Mouse (Mus musculus) hindbrain, embryonic 16.5 days (tissue): Measurements from ENCODE around the gene Cyp21a1. TPM values are rescaled to one million over a fixed set of nuclear protein-coding genes. Genes with fewer than 3 reads are reported as not detected.
"Not testable (repeated sequence)": the region's sequence is repeated elsewhere in the genome, so short reads cannot be mapped to it uniquely, and the experiment has no call there.

ENCODE experiments used
- ATAC-seq: fragments of 200-750 bp; cut with Nextera tagmentation; 2 replicates; pipeline ENCODE4 v1.8.0; 2017; ENCODE audit warnings: moderate TSS enrichment, moderate library complexity
- H3K27ac ChIP-seq: fragments of 300-500 bp; sonication (generic); 2 replicates; pipeline ENCODE4 v1.5.1; 2014; ENCODE audit warnings: low read depth, mild to moderate bottlenecking, control low read depth, low read length, moderate library complexity
- H3K27me3 ChIP-seq: fragments of 300-500 bp; sonication (generic); replicated peaks from 2 replicates; pipeline ENCODE4 v1.6.1; 2014; ENCODE audit warnings: low read length; ENCODE audit not compliant: control insufficient read depth, insufficient read depth
- H3K36me3 ChIP-seq: fragments of 300-500 bp; sonication (generic); 2 replicates; pipeline ENCODE4 v1.6.1; 2014; ENCODE audit warnings: mild to moderate bottlenecking, low read length, moderate library complexity, mixed read lengths; ENCODE audit not compliant: control insufficient read depth, insufficient read depth
- H3K4me1 ChIP-seq: fragments of 300-500 bp; sonication (generic); 2 replicates; pipeline ENCODE4 v1.6.1; 2014; ENCODE audit warnings: low read depth, low read length; ENCODE audit not compliant: control insufficient read depth, insufficient read depth
- H3K4me2 ChIP-seq: fragments of 300-500 bp; sonication (generic); 2 replicates; pipeline ENCODE4 v1.6.1; 2014; ENCODE audit warnings: mild to moderate bottlenecking, low read length, control low read depth, moderate library complexity
- H3K4me3 ChIP-seq: fragments of 300-500 bp; sonication (generic); 2 replicates; pipeline ENCODE4 v1.5.1; 2014; ENCODE audit warnings: mild to moderate bottlenecking, low read length, control low read depth, moderate library complexity
- H3K9ac ChIP-seq: fragments of 300-500 bp; sonication (generic); 2 replicates; pipeline ENCODE4 v1.6.1; 2014; ENCODE audit warnings: low read depth, mild to moderate bottlenecking, control low read depth, low read length, moderate library complexity
- H3K9me3 ChIP-seq: fragments of 300-500 bp; sonication (generic); 2 replicates; pipeline ENCODE4 v1.6.1; 2014; ENCODE audit warnings: mild to moderate bottlenecking, low read length, moderate library complexity; ENCODE audit not compliant: control insufficient read depth
- WGBS: fragments of 180-500 bp; shearing (Covaris S2); extraction: QIAGEN DNeasy Blood & Tissue Kit; methylation state at CpG from one replicate; pipeline ENCODE4 v1.1.7; 2014; 5-methylcytosine and 5-hydroxymethylcytosine counted together
- polyA plus RNA-seq: library from polyadenylated mRNA; unstranded; fragments of >200 nt; fragmentation: Nextera tagmentation; extraction: Ambion mirVana; gene quantifications from 2 replicates; pipeline ENCODE4 v1.2.1, GENCODE M21; 2015

The Cyp21a1 gene
- not detected in 2 replicates for polyA plus RNA-seq

DNA sequence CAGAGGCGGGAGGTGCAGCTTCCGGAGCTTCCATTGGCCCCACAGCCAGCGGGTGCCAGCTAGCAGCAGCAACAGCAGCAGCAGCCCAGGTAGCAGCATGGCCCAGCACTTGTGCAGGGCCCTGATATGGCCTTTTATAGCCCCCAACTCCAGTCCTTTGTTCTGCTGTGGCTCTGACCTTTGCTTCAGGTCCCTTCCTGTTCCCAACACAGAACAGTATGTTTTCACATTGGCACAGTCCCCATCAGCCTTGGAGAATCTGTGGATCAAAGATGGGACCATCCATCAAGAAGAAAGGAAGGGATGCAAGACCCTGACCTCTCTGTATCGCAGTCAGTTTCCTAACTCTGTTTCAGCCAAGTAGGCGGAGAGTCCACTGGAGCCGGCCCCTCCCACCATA is at the start of gene Cyp21a1:
Cyp21a1 (minus strand) TSS at position 261 of the 400 bp plus-strand sequence.
- ATAC-seq = not testable (repeated sequence)

DNA sequence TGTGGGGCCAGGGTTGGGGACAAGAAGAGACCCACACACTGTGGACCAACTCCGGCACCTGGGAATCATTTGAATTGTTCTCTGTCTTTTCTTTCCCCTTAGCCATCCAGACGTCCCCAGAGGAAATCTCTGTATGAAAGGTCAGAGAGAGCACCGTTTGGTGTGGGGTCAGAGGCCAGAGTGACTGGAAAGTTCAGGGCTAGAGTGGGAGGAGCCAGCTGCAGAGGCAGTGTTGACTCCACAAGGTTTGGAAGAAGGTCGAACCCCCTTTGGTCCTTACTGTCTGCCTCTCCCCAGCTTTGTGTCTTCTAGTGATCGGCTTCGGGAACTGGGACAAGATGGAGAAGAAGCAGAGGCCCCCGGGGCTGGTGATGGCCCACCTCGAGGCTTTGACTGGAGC is 49.1 kb upstream of the Cyp21a1 start:
- H3K4me1 ChIP-seq = peaks cover 19% of the 10 kb centered on the region
- no peak overlapping the region for H3K4me2 ChIP-seq
- 80% methylated on average over 8 of the region's 8 CpGs for WGBS
- H3K27ac ChIP-seq = no peak overlapping the region
- no peak for ATAC-seq
- no peak overlapping the region for H3K4me3 ChIP-seq
- peaks cover 25% of the 10 kb centered on the region for H3K36me3 ChIP-seq
- no peaks in the 10 kb centered on the region for H3K9me3 ChIP-seq
- H3K9ac ChIP-seq = no peak overlapping the region
- H3K27me3 ChIP-seq = no peaks in the 10 kb centered on the region

More for the DNA sequence above, at the start of gene Cyp21a1:
- H3K27me3 ChIP-seq, H3K4me3 ChIP-seq, H3K36me3 ChIP-seq, H3K27ac ChIP-seq, H3K9ac ChIP-seq, H3K9me3 ChIP-seq, H3K4me2 ChIP-seq, H3K4me1 ChIP-seq: not testable (repeated sequence)
- 80% methylated on average over 3 of the region's 6 CpGs for WGBS

DNA sequence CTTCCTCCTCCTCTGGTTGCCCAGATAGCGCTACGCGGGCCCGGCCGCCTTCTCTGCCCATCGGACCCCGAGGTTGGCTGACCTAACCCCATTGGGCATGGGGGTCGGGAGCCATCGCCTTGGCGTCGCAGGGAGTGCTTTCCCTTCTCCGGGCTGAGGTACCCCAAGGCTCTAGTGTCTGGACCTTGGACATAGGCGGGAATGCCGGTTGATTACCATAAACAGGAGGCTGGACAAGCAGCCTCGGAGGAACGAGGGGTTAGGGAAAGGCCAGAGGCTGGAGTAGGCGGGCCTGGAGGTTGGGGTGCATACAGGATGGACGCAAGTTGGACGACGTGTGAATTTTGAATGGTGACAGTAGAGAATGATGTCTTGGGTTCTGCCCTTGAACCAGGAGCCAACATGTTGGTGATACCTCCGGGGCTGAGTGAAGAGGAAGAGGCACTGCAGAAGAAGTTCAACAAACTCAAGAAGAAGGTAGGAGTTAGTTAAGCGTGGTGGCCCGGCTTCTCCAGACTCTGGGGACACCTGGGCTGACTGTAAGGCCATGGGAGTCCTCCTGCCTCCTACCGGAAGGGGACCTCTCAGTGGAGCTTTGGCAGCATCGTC is 46.3 kb upstream of the Cyp21a1 start:
- WGBS = 1% methylated on average over 25 of the region's 25 CpGs

DNA sequence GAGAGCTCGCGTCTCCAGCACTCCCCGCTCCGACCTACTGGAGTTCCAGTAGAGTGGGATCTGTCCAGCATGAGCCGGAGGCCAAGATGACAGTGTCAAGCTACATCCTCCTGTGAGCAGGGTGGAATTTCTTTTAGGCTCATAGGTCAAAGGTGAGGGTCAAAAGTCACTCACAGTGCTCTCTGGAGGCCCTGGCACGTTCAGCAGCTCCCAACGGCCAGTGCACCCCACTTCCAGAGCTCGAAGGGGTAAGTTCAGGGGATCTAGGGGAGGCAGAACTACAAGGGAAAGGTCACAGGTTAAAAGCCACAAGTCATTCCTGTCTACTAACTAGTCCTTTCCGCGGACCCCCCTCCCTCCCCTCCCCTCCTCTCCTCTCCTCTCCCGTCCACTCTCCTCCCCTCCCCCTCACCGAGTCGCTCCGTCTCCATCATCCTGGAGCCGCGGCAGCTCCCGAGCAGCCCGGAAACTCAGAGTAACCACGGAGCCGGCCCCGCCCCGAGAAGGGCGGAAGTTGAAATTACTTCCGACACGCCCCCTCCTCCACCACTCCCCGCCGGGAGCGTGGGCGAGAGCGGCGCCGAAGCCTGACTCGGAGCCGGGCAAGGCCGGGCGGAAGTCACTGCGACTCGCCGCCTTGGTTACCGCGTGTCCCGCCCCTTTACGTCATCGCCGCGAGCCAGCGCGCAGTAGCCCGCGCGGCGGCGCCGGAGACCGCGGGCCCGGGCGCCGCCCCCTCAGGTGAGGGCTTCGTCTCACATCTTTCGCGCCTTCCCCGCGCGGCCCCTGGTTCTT is 45.6 kb upstream of the Cyp21a1 start, which contains the start of the genes Skiv2l and Nelfe:
Skiv2l (minus strand) TSS at position 489 of the 795 bp plus-strand sequence.
Nelfe (plus strand) TSS at position 670 of the 795 bp plus-strand sequence.
- H3K36me3 ChIP-seq = peaks cover 45% of the 10 kb centered on the region
- under 1% methylated on average over 52 of the region's 65 CpGs for WGBS
- peak within 1 kb of the TSS; percentile 90 for H3K9ac ChIP-seq
- peaks cover 19% of the 10 kb centered on the region for H3K4me1 ChIP-seq
- peak within 1 kb of the TSS; percentile 62 for H3K27ac ChIP-seq
- peak; percentile 98 for ATAC-seq
- H3K4me2 ChIP-seq = peak within 1 kb of the TSS; percentile 94
- no peaks in the 10 kb centered on the region for H3K27me3 ChIP-seq
- H3K9me3 ChIP-seq = no peaks in the 10 kb centered on the region
- H3K4me3 ChIP-seq = peak within 1 kb of the TSS; percentile 85

More for the DNA sequence above, 46.3 kb upstream of the Cyp21a1 start:
- Histone ChIP-seq H3K4me1 (peaks cover 19% of the 10 kb centered on the region), H3K36me3 (peaks cover 46% of the 10 kb centered on the region), H3K4me3 (peak overlapping the region; percentile 85), H3K27me3 (no peaks in the 10 kb centered on the region), H3K4me2 (peak overlapping the region; percentile 94), H3K27ac (peak overlapping the region; percentile 62), H3K9ac (peak overlapping the region; percentile 90), H3K9me3 (no peaks in the 10 kb centered on the region)
- no peak; the same call in 1 of the 2 replicates for ATAC-seq

DNA sequence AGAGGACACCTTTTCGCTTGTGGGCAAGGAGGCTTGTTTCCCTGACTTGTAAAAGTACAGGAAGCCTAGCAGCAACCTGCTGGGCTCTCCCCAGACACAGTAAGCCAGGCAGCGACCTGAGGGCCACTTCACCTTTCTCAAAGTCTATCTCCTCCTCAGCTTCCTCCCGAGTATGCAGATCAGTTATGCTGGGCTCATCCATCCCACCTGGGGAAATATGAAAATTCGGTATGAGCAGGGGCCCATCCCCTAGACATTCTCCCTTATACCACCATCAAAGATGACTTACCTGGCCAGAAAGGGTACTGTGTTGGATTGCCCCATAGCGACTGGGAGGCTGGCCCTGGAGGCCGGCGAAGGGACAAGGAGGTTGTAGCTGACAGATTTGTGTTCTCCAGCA is 43.3 kb upstream of the Cyp21a1 start:
- H3K9ac ChIP-seq = no peak overlapping the region
- no peaks in the 10 kb centered on the region for H3K27me3 ChIP-seq
- H3K36me3 ChIP-seq = peaks cover 38% of the 10 kb centered on the region
- no peak for ATAC-seq
- peaks cover 19% of the 10 kb centered on the region for H3K4me1 ChIP-seq
- 94% methylated on average over 7 of the region's 7 CpGs for WGBS
- no peak overlapping the region for H3K4me3 ChIP-seq
- no peaks in the 10 kb centered on the region for H3K9me3 ChIP-seq
- H3K4me2 ChIP-seq = no peak overlapping the region
- no peak overlapping the region for H3K27ac ChIP-seq

DNA sequence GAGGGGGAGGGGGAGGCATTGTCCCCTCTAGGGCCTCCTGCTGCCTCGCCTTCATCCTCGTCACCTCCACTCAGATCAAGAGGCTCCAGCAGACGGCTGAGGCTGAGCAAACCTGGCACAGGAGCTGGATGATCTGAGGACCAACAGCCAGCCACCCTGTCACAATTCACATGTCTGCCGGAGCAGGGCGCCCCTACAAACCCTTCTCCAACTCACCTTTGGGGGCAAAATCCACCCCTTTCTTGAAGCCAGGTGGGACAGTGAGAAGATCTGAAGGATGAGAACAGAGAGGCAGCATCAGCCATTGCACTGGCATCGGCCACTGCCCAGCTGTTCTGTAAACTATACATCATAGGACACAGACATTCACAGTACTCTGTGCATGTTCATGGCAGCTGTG is 42.8 kb upstream of the Cyp21a1 start:
- WGBS = 87% methylated on average over 6 of the region's 6 CpGs
- peaks cover 38% of the 10 kb centered on the region for H3K36me3 ChIP-seq

DNA sequence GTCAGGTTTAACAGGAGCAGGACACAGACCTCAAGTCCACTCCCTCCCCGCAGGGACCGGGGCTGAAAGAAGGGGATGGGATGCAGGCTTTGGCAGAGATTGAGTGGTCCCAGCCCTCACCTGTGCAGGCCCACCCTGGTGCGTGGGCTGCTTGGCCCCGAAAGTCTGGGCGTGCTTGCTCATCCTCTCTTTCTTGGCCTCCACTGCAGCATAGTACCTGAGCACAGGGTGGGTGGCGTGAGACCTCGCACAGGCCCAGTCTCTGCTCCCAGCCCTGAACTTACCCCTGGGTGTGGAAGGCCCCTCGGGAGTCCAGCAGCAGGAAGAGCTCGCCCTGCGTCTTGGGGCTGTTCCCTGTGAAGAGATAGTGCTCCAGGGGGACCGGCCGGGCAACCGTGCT is 40.5 kb upstream of the Cyp21a1 start:
- peaks cover 6% of the 10 kb centered on the region for H3K4me1 ChIP-seq
- no peak overlapping the region for H3K27ac ChIP-seq
- H3K4me3 ChIP-seq = no peak overlapping the region
- H3K27me3 ChIP-seq = no peaks in the 10 kb centered on the region
- H3K36me3 ChIP-seq = peaks cover 54% of the 10 kb centered on the region
- no peaks in the 10 kb centered on the region for H3K9me3 ChIP-seq
- no peak for ATAC-seq
- no peak overlapping the region for H3K4me2 ChIP-seq
- WGBS = 93% methylated on average over 13 of the region's 13 CpGs
- H3K9ac ChIP-seq = no peak overlapping the region

More for the DNA sequence above, 42.8 kb upstream of the Cyp21a1 start:
- Histone ChIP-seq H3K9ac (no peak overlapping the region), H3K4me3 (no peak overlapping the region), H3K4me2 (no peak overlapping the region), H3K27ac (no peak overlapping the region), H3K4me1 (peaks cover 19% of the 10 kb centered on the region), H3K9me3 (no peaks in the 10 kb centered on the region), H3K27me3 (no peaks in the 10 kb centered on the region)
- ATAC-seq = no peak

DNA sequence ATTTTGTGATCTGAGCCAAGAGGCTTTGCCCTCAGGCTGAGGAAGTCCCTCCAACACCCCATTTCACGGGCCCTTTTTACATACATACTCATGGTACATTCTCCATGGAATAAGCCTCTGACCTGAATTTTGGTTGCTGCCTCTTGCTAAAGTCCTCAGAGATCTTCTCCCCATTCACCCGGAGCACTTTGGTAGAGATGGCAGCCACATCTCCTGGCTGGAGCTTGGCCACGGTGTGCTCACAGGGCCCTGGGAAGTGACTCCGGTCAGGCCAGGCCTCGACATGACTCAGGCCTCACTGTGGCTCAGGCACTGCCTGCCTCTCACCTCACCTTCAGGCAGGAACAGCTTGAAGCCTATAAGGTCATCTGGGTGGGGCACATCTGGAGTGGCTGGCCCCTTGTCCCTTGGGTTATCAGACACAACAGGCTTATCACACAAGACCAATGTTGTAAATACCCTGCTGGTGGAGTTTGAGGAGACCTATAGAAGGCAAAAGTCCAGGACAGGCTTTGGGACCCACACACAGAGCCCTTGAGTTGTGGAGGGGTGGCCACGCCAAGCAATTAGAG is 36.5 kb upstream of the Cyp21a1 start:
- peaks cover 13% of the 10 kb centered on the region for H3K4me1 ChIP-seq
- no peaks in the 10 kb centered on the region for H3K27me3 ChIP-seq
- no peak for ATAC-seq
- 93% methylated on average over 6 of the region's 6 CpGs for WGBS
- no peak overlapping the region for H3K9ac ChIP-seq
- no peaks in the 10 kb centered on the region for H3K9me3 ChIP-seq
- peaks cover 44% of the 10 kb centered on the region for H3K36me3 ChIP-seq
- H3K27ac ChIP-seq = no peak overlapping the region
- no peak overlapping the region for H3K4me2 ChIP-seq
- H3K4me3 ChIP-seq = no peak overlapping the region

DNA sequence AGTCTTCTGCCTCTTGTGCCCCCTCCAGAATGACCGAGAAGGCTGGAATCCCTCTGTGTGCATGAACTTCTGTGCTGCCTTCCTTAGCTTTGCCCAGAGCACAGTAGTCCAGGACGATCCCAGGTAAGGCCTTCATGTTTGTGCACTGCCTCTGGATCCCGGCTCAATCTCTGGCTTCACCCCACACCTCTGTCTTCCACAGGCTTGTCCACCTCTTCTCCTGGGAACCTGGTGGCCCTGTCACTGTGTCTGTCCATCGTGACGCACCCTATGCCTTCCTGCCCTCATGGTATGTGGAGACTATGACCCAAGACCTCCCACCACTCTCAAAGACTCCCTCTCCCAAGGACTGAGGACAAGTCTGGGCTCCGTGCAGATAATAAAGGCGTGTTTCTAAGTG is 34.4 kb upstream of the Cyp21a1 start:
- H3K4me1 ChIP-seq = peaks cover 17% of the 10 kb centered on the region
- no peak overlapping the region for H3K9ac ChIP-seq
- H3K4me3 ChIP-seq = no peak overlapping the region
- no peak for ATAC-seq
- no peaks in the 10 kb centered on the region for H3K9me3 ChIP-seq
- H3K27me3 ChIP-seq = no peaks in the 10 kb centered on the region
- no peak overlapping the region for H3K27ac ChIP-seq
- peaks cover 39% of the 10 kb centered on the region for H3K36me3 ChIP-seq
- WGBS = 89% methylated on average over 7 of the region's 7 CpGs
- H3K4me2 ChIP-seq = no peak overlapping the region
